ENCODE assay signal across 8 mouse cellular contexts in the genomic region with DNA sequence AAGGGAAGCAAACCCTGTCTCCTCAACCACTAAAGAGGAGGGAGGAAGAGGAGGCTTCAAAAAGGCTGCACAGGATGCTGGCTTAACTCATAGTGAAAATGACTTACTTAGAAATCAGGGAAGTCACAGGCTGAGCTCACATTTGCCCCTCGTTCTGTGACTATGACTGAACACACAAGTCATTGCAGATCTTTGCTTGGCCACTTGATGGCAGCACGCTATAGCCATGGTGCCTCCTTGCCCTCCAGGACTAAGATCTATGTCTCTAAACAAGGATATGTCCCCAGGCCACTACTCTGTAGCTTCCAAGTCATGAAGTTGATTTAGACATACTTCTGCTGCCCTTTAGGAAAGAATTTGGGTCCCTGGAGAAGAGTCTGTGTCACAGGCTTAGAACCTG.
DNase-seq lines count a peak whose midpoint lies in the region; ATAC-seq and TF ChIP-seq lines count a peak whose summit lies in the region.

No protein-coding gene starts in this region.

- H3K9ac ChIP-seq in forebrain, postnatal 0 days: no peak overlapping the region
- no peak overlapping the region for H3K9ac ChIP-seq in forebrain, embryonic 12.5 days

- TF ChIP-seq CTCF in forebrain, postnatal 0 days (IDR thresholded peaks at IDR 0.05; ENCODE audit: low read depth): peak; percentile 89

- no peaks in the 10 kb centered on the region for H3K9me3 ChIP-seq in forebrain, postnatal 0 days (ENCODE audit: low read length)
- no peaks in the 10 kb centered on the region for H3K9me3 ChIP-seq in forebrain, embryonic 12.5 days

- peak; percentile 67 for DNase-seq in forebrain, postnatal 0 days
- peak; percentile 33 for DNase-seq in urinary bladder, postnatal 14 days (ENCODE audit: low spot score)
- no peak for DNase-seq in urinary bladder, postnatal 10 days (ENCODE audit: low spot score)
- DNase-seq in embryo, embryonic 11 days: peak; percentile 65
- peak; percentile 63 to 73 for DNase-seq in kidney, postnatal 25 days
- DNase-seq in lung, postnatal 25 days (ENCODE audit: low spot score): peak; percentile 32
- DNase-seq in thymus, postnatal 25 days: peak; percentile 42

- no peaks in the 10 kb centered on the region for H3K27me3 ChIP-seq in forebrain, postnatal 0 days (ENCODE audit: insufficient read depth, low read length)
- no peaks in the 10 kb centered on the region for H3K27me3 ChIP-seq in forebrain, embryonic 12.5 days

- H3K36me3 ChIP-seq in forebrain, postnatal 0 days (ENCODE audit: insufficient read depth): no peaks in the 10 kb centered on the region
- no peaks in the 10 kb centered on the region for H3K36me3 ChIP-seq in forebrain, embryonic 12.5 days (replicated peaks)

- ATAC-seq in forebrain, postnatal 0 days: peak; percentile 54; the same call in 1 of the 2 replicates
- ATAC-seq in forebrain, embryonic 12.5 days (ENCODE audit: low FRiP score): no peak

- H3K4me1 ChIP-seq in forebrain, postnatal 0 days (ENCODE audit: insufficient read depth): no peaks in the 10 kb centered on the region
- H3K4me1 ChIP-seq in forebrain, embryonic 12.5 days: peaks cover 15% of the 10 kb centered on the region

- no peak overlapping the region for H3K27ac ChIP-seq in forebrain, postnatal 0 days (ENCODE audit: low read depth, low read length)
- H3K27ac ChIP-seq in forebrain, embryonic 12.5 days: no peak overlapping the region

- 20% methylated on average over 2 of the region's 2 CpGs for WGBS in forebrain, postnatal 0 days
- WGBS in forebrain, embryonic 12.5 days: 15% methylated on average over 2 of the region's 2 CpGs

- H3K4me2 ChIP-seq in forebrain, postnatal 0 days (ENCODE audit: low read depth): no peak overlapping the region
- H3K4me2 ChIP-seq in forebrain, embryonic 12.5 days: no peak overlapping the region

- no peak overlapping the region for H3K4me3 ChIP-seq in forebrain, postnatal 0 days (ENCODE audit: low read depth, low read length)
- no peak overlapping the region for H3K4me3 ChIP-seq in forebrain, embryonic 12.5 days (replicated peaks)
